Mouse (Mus musculus): ENCODE measurements at regions not wholly inside any gene's neighbourhood (a gene's known extent, or its start where the extent isn't known, plus 50 kb on each side); places are given as distances from the start of the nearest gene placed in this dataset.

- TF ChIP-seq HCFC1 (IDR thresholded peaks at IDR 0.05; ENCODE audit: borderline replicate concordance, insufficient read depth, low read length) = no peak
- no peak for TF ChIP-seq CHD2 (IDR thresholded peaks at IDR 0.05; ENCODE audit: low read depth, low read length)
These were observed 285.0 kb upstream of the Klf4 start for GRCm38 (mm10) chr4:55817035-55817818.
